Mouse (Mus musculus) adrenal gland, adult 18-20 months (tissue): ENCODE data around the gene Hyal6. TPM values are rescaled to one million over a fixed set of nuclear protein-coding genes. Genes with fewer than 3 reads are reported as not detected.
A peak's percentile ranks its signal among the peaks of the same experiment; 100 is the strongest.

Experiments used
- DNase-seq, 2 experiments: peaks; one replicate each; pipeline ENCODE4 v3.0.0; 2021 to 2022; ENCODE audit warnings: low spot score in 2 of 2
- long read RNA-seq, 2 experiments: library from polyadenylated mRNA; stranded (forward); transcript quantifications; one replicate each; pipeline ENCODE4 v2.0.0; 2021
- total RNA-seq, 2 experiments: library from RNA; stranded (reverse); gene quantifications; 1 replicate in 1 of 2; 2 replicates in 1 of 2; pipeline ENCODE4 v1.2.3; 2021

The Hyal6 gene
- total RNA-seq, result not detected
- long read RNA-seq, experiment 1, result 0 reads
- long read RNA-seq, experiment 2, result 0 reads

DNA sequence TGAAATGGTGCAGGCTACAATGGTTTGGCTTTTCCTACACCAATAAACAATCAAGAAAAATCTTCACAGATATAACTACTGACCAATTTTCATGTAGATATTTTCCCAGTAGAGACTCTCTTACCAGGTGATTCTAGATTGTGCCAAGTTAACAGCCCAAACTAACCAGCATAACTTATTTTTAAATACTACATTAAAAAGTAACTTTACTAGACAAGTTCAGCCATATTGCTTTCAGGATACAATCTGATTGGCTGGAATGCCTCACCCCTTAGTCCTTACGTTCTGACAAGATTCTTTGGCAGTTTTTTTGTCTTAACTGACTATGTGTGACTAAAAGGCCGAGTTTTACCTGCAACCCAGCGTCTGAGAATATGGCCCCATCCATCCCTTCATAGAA is at the start of gene Hyal6:
TSS of gene Hyal6 (plus strand) at position 301 of the 400 bp plus-strand sequence.
- no peak for DNase-seq

DNA sequence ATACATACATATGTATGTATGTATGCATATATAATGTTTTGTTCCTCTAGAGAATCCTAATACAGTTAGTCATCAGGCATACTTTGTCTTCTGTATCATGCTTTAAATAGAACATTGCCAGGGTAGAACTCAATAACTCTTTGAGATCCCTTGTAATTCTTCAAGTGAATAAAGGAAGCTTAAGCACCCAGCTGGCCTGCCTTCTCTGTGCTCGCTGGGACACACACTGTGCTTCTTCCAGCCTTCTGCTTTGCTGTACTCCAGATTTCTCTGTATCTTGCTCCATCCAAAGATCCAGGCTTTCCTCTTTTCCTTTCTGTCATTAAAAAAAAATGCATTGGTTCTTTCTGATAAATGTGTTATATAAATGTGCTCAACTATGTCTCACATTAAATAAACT is 45.2 kb upstream of the Hyal6 start:
- DNase-seq, result no peak

DNA sequence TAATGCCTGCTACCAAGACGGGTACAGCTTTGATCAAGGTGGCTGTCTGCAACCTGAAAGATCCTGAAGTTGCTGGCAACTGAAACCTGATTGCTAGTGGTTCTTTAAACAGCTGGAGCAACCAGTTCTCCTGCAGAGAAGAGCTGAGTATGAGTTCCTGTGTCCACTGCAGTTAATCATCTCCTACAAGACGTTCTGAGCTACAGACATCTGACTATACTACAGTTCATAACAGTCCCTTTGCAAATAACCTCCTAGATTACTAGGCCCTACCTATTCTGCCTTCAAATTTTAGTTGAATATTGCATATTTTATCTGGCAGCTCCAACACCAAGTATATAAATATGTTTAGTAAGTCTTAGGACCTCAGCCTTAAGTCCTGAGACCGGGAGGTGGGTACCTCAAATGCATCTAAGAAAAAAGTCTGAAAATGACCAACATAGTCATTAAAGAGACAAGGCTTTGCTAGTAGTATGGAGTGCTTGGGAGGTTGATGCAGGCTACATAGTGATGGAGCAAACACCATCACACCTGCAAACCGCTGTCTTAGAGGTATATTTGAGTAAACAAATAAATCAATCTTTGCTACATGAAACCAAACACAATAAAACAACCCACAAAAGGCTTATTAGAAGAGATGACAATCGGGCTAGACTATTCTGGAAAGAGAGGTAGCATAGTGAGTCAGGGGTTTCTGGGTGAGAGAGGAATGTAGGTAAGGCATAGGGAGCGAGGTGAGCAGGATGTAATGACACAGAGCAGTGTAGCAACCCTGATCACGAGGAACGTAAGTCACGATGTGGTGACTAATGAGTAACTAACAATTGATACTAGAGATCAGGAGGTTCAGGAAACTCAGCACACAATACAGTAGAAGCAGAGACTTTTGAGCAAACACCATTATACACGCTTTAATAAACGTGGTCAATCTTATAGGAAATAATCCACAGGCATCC is 38.3 kb upstream of the Hyal6 start:
- DNase-seq, result no peak

DNA sequence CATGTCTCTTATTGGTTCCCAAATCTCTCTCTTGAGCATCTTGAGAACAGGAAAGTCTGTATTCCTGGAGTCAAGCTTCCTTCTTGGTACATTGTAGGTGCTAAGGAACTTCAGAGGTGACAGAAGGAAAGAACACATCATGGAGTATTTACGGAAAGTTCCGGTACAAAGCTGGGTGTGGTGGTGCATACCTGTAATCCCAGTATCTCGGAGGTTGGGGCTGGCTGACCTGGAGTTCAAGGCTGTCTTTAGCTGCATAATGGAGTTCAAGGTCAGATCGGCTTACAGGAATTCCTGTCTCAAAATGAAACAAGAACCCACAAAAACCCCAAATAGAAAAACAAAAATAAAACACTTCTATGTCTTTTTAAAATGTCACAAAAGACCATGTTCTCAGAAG is 36.9 kb upstream of the Hyal6 start:
- no peak for DNase-seq

DNA sequence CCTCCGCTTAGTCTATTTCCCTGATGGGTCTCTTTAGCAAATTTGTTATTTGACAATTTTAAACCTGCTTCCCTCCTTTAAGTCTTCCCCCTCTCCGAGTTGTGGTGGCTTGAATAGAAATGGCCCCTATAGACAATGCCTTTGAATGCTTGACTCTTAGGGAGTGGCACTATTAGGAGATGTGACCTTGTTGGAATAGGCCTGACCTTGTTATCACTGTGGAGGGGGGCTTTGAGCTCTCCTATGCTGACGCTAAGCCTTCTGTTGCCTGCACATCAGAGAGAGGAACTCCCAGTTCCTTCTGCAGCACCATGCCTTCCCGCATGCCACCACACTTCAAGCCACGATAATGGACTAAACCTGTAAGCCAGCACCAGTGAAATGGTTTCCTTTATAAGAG is 35.8 kb upstream of the Hyal6 start:
- no peak for DNase-seq

DNA sequence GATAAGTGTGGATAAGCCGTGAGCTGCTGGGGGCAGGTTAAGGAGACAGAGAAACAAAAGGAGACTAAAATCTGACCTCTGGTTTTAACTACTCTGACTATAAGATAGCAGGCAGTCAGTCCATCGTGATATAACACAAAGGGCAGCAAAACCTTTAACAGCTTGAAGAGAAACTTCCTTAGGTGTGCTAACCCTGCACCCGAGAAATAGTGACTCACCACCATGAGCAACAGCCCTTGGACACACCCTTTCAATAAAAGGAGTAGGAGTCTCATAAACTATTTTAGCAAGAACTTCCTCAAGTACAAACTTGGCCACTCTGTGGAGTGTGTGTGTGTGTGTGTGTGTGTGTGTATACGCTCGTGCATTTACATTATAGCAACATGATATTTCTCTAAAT is 26.0 kb upstream of the Hyal6 start:
- no peak for DNase-seq

DNA sequence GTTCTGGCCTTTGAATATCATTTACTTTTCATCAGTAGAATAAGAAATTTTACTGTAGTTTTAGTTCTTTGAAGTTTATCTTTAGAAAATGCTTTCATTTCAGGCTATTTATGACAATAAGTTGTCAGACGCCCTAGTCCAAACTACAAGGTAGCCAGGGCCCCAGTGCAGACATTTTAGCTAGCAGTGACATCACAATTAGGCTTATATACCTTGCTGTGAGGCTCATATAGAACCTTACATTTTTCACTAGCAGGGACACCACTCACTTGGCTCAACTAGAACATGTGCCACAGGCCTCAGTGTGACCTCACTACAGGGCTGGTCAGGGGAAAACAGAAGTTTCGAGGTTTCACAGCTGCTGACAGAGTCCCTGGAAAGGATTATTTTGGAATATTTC is 25.5 kb upstream of the Hyal6 start:
- DNase-seq, result no peak

DNA sequence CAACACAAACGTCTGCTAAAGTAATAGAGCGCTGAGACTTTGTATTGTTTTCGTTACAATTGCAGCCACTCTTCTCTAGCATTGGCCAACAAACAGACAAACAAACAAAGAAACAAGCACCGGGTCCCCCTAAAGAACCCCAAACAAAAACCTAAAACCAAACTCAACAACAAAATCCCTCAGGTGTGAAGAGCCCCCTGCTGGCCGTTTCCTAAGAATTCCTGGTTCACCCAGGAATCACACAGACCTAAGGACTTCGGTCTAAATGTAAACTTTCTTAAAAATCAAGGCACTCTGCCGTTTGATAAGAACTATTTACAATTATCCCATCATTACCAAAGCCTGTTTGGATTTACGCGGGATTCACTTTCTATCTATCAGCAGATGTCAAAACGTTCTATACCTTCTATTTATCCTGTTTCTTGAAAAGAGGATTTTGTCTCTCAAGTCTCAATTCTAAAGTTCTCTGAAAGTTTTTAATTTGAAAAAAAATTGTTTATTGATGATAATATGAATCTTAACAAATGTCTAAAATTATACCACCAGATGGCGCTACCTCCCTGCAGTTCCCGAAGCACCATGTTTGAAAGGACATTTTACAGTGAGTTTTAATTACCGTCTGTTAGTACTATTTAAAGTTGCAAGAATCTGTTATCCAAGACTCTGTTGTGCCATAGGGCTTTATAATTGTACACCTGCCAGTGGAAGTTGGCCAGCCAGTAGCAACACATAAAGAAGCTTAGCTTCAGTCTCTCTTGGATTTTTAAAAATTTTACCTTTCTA is 11.5 kb upstream of the Hyal6 start:
- DNase-seq, result peak; percentile 35 to 39

DNA sequence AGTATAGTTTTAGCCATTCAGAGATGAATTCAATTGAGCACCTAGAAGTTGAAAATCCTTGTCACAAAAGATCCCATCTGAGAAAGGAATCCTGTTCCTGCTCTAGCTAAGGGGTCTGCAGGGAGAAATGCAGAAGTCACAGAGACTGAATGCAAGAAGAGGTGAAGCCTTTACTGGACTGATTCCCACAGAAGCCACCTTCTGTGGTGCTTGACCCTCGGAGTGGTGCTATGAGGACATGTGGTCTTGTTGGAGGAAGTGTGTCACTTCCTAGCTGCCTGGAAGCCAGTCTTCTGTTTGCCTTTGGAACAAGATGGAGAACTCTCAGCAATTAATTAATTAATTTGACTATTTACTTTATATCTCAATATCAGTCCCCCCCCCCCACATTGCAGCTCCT is 4.9 kb upstream of the Hyal6 start:
- no peak for DNase-seq

DNA sequence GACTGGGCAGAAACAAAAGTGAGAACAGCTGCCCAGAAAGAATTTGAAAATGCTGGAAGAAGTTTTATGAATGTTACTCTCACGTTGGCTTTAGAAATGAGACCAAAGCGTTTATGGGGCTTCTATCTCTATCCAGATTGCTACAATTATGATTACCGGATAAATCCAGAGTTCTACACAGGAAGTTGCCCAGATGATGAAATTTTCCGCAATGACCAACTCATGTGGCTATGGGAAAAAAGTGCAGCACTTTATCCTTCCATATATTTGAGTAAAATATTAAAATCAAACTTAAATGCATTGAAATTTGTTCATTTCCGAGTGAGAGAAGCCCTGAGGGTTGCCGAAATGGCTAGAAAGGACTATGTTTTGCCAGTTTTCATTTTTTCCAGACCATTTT is 1.5 kb downstream of the Hyal6 start:
- DNase-seq, result no peak

DNA sequence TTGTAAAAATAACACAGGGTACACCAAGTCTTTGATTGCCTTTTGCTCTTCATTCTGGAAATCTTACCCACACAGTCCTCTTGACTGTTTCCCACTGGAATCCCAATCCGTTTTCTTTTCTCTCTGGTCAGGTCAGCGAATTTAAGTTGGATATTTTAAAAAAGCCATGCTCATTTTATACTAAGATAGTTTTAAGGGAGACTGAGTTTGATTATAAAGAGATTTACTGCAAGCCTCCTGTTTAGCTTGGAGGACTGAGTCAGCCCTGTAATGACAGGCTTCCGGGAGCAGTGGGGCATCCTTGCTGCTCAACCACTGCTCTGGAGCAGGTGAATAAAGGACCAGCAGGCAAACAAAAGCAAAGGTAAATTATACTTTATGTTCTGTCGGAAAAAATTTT is 15.0 kb downstream of the Hyal6 start, which contains the start of gene Hyal4:
TSS of gene Hyal4 (plus strand) at position 301 of the 400 bp plus-strand sequence.
- no peak for DNase-seq

DNA sequence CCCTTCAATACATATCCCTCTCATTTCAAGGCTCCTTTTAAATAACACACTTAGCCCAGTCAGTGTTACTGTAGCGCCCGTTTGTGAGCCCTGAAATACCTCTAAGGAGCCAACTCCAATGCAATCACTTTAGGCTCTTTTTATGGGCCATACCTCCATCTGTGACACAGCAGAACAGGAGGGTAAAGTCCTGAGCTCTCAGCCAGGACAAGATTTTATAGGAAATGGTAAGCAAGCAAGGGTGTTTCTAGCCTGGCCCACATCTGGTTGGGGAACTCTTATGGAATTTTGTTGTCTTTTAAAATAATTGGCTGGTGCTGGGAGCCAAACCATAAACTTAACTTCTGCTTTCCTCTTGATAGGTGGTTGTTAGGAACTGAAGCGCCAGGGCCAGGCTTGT is 26.2 kb downstream of the Hyal6 start:
- no peak for DNase-seq

DNA sequence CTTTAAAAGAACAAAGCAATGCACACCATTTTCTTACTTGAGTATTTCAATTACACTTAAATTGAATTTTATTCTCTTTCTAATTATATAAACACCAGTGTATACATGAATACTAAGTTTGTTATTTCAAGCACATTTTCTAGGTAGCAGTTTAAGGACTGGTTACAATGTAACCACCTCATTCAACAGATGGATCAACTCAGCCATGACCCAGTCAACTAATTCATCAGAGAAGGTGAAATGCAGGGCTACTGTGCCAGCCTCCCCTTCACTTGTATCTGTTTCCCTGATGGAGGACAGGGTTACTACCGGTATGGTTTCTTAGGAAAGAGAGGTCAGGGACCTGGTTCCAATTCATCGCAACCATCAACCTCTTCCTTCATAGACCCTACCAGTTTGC is 33.2 kb downstream of the Hyal6 start:
- DNase-seq, result no peak

DNA sequence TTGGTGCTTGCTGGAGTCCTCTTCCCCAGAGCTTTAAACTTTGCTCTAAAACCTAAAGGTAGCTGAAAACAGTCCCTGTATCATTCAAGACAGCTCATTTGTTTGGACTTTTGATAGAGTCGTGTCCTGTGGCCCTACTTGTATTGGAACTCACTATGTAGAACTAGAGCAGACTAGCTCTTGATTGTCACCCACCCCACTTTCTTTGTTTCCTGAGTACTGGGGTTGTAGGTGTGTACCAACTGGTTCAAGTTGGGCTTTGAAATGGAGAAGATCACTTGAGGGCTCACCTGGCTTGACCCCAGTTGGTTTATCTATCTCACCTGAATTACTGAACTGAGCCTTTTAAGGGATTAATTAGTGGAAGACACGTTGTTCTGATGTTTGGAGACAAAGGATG is 46.1 kb downstream of the Hyal6 start:
- no peak for DNase-seq

DNA sequence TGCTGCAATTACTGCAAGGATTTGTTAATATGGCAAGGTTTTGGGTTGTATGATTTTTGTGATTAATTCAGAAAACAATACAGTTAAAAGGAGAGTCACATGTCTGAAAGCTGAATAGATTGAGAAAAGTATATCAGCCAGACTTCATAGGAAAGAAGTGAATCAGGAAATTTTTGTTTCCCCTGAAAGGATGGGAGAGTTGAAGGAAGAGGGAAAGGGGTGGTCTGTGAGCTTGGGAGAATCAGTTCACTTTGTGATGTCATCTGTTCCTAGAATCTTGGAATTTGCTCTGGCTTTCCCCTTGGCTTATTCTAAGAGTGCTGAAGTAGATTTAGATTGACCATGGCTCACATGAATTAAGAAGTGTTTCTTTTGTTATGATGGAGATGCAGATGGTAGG is 57.8 kb downstream of the Hyal6 start, which contains the start of gene Spam1:
TSS of gene Spam1 (plus strand) at position 301 of the 400 bp plus-strand sequence.
- no peak for DNase-seq

Other genes starting within 250 kb of the Hyal6 start
- under 1 TPM; 0.16 to 0.17 TPM for gene Iqub, start 218.2 kb upstream of the Hyal6 start, total RNA-seq
- 100 to 1,000 TPM; 302 to 409 TPM for gene Ndufa5, start 205.2 kb upstream of the Hyal6 start, total RNA-seq
- gene Asb15, start 205.1 kb upstream of the Hyal6 start, total RNA-seq, result under 1 TPM in 1 of 2 experiments, not detected in 1; 0.10 TPM
- under 1 TPM in 1 of 2 experiments, not detected in 1; 0.38 TPM for gene Lmod2, start 135.5 kb upstream of the Hyal6 start, total RNA-seq
- gene Wasl, start 68.2 kb upstream of the Hyal6 start, total RNA-seq, result 10 to 100 TPM; 50.4 to 62.3 TPM
- gene Hyal4, start 15.1 kb downstream of the Hyal6 start, total RNA-seq, result not detected
- gene Spam1, start 57.9 kb downstream of the Hyal6 start, total RNA-seq, result not detected
- not detected for gene Hyal5, start 124.8 kb downstream of the Hyal6 start, total RNA-seq
- under 1 TPM; 0.06 to 0.20 TPM for gene Tmem229a, start 223.1 kb downstream of the Hyal6 start, total RNA-seq